Mouse (Mus musculus) left cerebral cortex, adult 11 months (tissue): ENCODE measurements around the gene Mef2c.

Source experiments
- DNase-seq: peaks from one replicate; pipeline ENCODE4 v3.0.0; 2022; ENCODE audit warnings: low spot score

Mef2c gene

DNA sequence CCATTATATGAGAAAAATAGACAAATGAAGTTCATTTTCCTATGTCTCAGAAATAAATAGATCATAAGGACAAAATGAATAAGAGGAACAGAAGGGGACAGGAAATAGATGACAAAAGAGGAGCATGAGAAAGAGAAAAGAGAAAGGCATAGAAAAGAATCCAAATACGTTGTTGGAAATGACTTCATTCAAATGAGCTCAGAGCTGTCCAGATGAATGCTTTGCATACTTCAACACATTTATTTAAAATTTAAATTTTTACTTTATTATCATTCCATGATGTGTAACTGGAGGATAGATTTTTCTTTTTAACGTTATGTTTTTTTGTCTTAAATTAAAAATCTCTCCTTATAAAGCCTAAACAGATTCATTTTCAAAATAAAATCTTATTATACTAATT lies 203.8 kb downstream of the Mef2c start:
- no peak for DNase-seq

DNA sequence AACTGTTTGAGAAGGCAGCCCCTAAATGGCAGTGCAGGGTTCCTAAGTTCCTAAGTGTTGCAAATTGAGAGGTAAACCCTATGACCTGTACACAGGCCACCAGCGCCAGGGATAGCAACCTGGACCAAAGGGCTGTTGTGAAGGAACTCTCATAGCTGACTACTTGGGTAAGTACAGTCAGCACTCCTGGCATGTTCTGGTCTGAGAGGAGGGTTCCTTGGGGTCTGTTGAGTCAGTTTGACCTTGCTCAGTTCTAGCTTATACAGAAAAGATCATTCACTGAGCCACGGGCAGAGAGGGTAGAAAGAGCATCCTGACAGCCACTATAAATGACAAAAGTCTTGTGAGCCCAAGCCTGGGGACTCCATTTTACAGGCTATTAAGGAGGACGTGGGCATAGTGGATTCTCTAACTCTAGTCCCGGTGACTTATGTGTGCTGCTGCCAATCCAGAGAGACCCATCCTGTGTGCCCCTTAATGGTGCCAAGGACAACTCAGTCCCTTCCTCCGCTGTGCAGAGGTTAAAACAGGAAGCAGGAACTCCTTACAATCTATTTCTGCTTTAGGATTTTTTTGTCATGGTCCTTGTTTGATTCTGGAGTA lies 209.0 kb downstream of the Mef2c start:
- no peak for DNase-seq

- DNase-seq: no peak
Observed at GRCm38 (mm10) chr13:83713661-83714291, 209.9 kb downstream of the Mef2c start.

DNA sequence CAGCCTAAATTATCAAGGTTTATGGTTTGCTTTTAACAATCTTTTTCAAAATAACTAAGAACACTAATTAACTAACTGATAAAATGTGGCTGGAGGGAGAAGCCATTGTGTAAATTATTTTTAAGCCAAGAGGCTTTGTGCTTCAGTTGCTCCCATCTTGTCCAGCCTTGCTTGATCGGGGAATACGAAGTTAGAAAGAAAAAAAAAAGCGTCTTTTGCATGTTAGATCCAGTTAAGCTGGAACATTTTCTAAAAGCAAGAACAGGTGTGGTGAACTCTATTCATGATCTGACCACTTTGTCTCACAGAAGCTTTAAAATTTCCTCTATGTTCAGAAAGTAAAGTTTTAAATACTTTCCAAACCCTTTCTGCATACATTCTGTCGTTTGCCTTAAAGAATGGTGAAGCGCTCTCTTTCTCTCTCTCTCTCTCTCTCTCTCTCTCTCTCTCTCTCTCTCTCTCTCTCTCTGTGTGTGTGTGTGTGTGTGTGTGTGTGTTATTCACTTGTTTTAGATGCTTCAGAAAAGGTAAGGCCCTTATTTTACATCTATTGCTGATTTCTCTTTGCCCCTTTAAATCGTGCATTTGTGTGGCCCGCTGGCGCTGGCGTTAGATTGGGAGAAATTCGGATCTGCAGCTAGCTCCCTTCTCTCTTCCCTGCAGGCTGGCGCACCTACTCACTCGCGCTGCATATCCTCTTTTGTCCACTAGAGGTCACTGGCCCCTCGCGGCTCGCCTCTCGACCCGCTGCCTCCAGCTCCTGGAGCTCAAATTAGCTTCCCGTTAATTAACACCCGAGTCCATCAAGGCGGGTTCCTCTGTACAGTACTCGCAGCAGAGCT lies 210.9 kb downstream of the Mef2c start:
- DNase-seq: peak; percentile 90

DNA sequence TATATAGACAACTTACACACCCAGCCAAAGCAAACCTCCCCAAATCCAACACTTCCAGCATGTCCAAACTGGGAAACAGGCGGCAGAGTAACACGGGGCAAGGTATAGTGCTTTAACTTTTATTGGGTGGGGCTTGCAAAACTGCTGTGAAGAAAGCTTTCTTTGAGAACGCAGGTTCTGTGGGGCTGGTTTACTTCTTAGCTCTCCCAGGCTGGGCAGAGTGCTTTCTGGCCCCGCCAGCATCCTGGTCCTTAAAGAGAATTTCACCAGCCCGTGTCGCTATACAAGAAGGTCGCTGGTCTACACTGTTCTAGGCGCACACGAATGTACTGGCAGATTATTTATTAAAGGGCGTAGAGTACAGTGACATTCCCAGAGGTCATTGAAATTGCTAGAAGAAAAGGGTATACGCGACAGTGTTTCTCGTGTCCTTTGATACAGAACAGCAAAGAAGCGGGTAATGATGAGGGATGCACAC lies 211.5 kb downstream of the Mef2c start:
- no peak for DNase-seq

DNA sequence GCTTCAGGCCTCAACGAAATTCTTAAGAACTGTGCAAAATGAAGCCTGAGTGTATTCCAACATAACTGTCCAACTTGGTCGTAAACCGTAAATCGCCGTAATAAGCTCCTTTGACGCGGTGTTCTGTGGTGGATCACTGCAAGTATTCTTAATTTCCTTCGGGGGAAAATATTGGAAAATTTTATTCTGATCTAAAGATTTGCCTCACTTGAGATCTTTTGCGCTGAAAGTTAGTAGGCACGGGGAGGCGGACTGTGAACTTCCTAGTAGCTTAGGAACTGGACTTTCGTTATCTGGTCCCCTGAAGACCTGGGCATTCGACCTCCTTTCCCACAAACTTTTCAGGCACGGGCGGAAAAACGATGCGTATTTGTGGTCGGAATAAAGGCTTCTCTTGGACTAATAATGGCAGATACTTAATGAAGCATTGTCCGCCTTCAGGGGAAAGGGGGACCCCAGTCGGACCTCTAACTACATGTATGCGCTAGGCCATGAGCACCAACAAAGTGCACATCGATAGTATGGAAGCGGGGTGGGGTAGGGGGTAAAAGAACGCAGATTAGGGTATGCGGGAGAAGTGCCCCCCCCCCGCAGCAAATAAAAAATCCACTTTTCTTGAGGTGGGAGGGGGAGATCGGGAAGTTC lies 212.3 kb downstream of the Mef2c start:
- DNase-seq: no peak
